Mouse (Mus musculus): ENCODE measurements around the gene Fam110a.

DNA sequence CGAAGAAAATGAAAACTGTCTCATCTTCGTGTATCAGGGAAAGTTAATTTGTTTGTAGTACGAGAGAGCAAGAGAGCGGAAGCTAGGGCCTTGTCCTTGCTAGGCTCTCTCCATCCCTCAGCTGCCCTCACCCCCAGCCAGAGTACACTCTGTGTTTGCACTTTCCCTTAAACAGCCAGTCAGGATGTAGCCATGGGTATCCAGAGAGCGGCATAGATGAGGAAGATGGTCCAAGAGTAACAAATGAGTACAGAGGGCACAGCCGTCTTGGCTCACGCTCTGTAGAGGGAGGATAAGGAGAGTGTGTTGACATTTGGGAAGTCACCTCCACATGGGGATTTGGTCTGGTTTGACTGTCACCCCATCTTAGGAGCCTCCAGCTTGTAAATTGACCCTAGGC is 30.6 kb upstream of the Fam110a start:
- TF ChIP-seq FLI1 (IDR thresholded peaks at IDR 0.05; ENCODE audit: low read length), result no peak
- no peak for TF ChIP-seq GATA1 (IDR thresholded peaks at IDR 0.05; ENCODE audit: borderline replicate concordance, low read length)

Measured in megakaryocyte, embryonic 14.5 days (primary cell).